Mouse (Mus musculus) neural tube, embryonic 14.5 days (tissue): Measurements from ENCODE around the gene Zfp326. TPM values are rescaled to one million over a fixed set of nuclear protein-coding genes. Genes with fewer than 3 reads are reported as not detected.
"Not testable (repeated sequence)": the region's sequence is repeated elsewhere in the genome, so short reads cannot be mapped to it uniquely, and the experiment has no call there.

ENCODE experiments used
- ATAC-seq: fragments of 200-750 bp; cut with Nextera tagmentation; 2 replicates; pipeline ENCODE4 v1.8.0; 2017; ENCODE audit warnings: low read depth, mild to moderate bottlenecking, moderate TSS enrichment, moderate library complexity
- H3K27ac ChIP-seq: fragments of 300-500 bp; sonication (generic); 2 replicates; pipeline ENCODE4 v1.5.1; 2014; ENCODE audit warnings: low read depth, mild to moderate bottlenecking, control low read depth, low read length, moderate library complexity, mixed read lengths
- H3K27me3 ChIP-seq: fragments of 300-500 bp; sonication (generic); 2 replicates; pipeline ENCODE4 v1.6.1; 2014; ENCODE audit warnings: low read length; ENCODE audit not compliant: control insufficient read depth, insufficient read depth
- H3K36me3 ChIP-seq: fragments of 300-500 bp; sonication (generic); 2 replicates; pipeline ENCODE4 v1.6.1; 2014; ENCODE audit warnings: low read length, mixed read lengths; ENCODE audit not compliant: control insufficient read depth, insufficient read depth
- H3K4me1 ChIP-seq: fragments of 300-500 bp; sonication (generic); 2 replicates; pipeline ENCODE4 v1.6.1; 2014; ENCODE audit warnings: low read length; ENCODE audit not compliant: control insufficient read depth, insufficient read depth
- H3K4me2 ChIP-seq: fragments of 300-500 bp; sonication (generic); 2 replicates; pipeline ENCODE4 v1.6.1; 2014; ENCODE audit warnings: mild to moderate bottlenecking, low read depth, low read length, control low read depth
- H3K4me3 ChIP-seq: fragments of 300-500 bp; sonication (generic); 2 replicates; pipeline ENCODE4 v1.5.1; 2014; ENCODE audit warnings: low read depth, low read length, control low read depth, mixed read lengths
- H3K9ac ChIP-seq: fragments of 300-500 bp; sonication (generic); replicated peaks from 2 replicates; pipeline ENCODE4 v1.6.1; 2014; ENCODE audit warnings: low read depth, mild to moderate bottlenecking, control low read depth, low read length, mixed read lengths
- H3K9me3 ChIP-seq: fragments of 300-500 bp; sonication (generic); 2 replicates; pipeline ENCODE4 v1.6.1; 2016; ENCODE audit warnings: low read length; ENCODE audit not compliant: control insufficient read depth
- WGBS: fragments of 180-500 bp; shearing (Covaris S2); extraction: QIAGEN DNeasy Blood & Tissue Kit; methylation state at CpG from one replicate; pipeline ENCODE4 v1.1.7; 2014; 5-methylcytosine and 5-hydroxymethylcytosine counted together
- polyA plus RNA-seq: library from polyadenylated mRNA; unstranded; fragments of >200 nt; fragmentation: Nextera tagmentation; extraction: Ambion mirVana; gene quantifications from 2 replicates; pipeline ENCODE4 v1.2.1, GENCODE M21; 2014

The Zfp326 gene
- polyA plus RNA-seq, 1 experiment from 2014 or later = 51.7 TPM

DNA sequence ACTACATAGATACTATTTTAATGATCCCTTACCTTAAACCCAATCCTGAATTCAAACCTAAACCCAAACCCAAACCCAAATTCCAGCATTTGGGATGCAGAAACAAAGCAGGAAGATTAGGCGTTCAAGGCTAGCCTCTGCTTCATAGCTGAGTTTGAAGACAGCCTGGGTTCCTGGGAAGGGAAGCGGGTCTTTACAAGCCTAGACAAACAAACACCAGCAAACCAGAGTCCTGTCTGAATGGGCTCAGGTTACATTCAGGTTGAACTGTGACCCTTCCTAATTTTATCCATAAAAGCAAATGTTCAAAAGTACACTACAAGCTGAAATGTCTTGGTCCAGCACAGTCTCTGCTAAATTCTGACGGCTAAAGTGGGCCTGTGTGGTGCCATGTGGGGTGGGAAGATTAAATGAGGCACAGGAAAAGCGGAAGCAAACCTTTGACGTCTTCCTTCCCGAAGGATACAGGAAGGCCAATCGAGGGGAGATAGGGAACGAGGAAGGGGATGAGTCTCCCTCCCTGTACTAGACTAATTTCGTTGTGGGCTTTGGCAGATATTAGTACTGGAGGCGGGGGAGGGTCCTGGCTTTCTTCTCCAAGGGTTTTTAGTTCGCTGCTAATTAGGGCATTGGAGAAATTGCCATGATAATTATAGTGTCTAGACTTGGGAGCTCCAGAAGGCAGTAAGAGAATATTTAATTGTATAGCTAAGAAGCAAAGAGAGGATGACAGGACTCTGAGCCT is 16.5 kb upstream of the Zfp326 start:
- no peak for ATAC-seq
- Histone ChIP-seq H3K4me1 (no peaks in the 10 kb centered on the region), H3K27me3 (no peaks in the 10 kb centered on the region), H3K36me3 (no peaks in the 10 kb centered on the region), H3K9ac (no peak overlapping the region), H3K4me2 (no peak overlapping the region), H3K27ac (no peak overlapping the region), H3K9me3 (no peaks in the 10 kb centered on the region), H3K4me3 (no peak overlapping the region)
- 72% methylated on average over 11 of the region's 11 CpGs for WGBS

DNA sequence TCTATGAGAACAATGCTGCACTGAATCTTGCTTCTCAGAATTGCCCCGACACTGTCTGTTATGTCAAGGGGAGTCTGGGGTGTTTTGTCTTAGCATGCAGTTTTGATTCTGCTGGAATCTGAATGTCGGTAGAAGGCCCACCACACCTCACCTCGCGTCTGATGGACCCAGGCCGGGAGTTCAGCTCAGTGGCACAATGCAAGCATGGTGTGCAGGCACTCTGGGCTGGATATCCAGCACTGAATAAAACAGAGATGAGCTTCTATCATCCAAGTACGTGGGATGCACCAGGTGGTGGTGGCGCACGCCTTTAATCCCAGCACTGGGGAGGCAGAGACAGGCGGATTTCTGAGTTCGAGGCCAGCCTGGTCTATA is 15.9 kb upstream of the Zfp326 start:
- Histone ChIP-seq H3K4me1 (no peaks in the 10 kb centered on the region), H3K4me3 (no peak overlapping the region), H3K9ac (no peak overlapping the region), H3K4me2 (no peak overlapping the region), H3K27ac (no peak overlapping the region), H3K27me3 (no peaks in the 10 kb centered on the region), H3K9me3 (no peaks in the 10 kb centered on the region), H3K36me3 (no peaks in the 10 kb centered on the region)
- no peak for ATAC-seq
- 92% methylated on average over 10 of the region's 10 CpGs for WGBS

DNA sequence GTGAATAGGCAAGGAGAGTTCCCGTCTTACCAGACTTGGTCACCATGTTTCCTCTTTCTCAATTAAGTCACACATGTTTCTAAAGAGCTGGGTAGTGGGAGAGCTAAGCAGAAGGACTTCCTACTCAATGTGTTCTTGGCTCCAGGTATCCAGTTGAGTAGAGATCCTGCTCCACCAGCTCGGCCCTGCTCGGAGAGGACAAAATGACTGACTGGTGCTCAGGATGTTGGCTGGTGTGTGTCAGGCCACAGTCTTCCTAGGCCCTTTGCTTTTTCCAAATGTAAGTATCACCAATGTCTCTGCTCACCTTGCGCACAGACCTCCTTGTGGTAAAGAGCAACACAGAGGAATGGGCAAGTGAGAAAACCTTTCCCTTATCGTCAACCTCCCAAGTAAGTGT is 14.7 kb upstream of the Zfp326 start:
- Histone ChIP-seq H3K27ac (no peak overlapping the region), H3K27me3 (no peaks in the 10 kb centered on the region), H3K4me3 (no peak overlapping the region), H3K9me3 (no peaks in the 10 kb centered on the region), H3K4me1 (no peaks in the 10 kb centered on the region), H3K36me3 (no peaks in the 10 kb centered on the region), H3K4me2 (no peak overlapping the region), H3K9ac (no peak overlapping the region)
- no peak for ATAC-seq
- WGBS = 97% methylated on average over 5 of the region's 5 CpGs

DNA sequence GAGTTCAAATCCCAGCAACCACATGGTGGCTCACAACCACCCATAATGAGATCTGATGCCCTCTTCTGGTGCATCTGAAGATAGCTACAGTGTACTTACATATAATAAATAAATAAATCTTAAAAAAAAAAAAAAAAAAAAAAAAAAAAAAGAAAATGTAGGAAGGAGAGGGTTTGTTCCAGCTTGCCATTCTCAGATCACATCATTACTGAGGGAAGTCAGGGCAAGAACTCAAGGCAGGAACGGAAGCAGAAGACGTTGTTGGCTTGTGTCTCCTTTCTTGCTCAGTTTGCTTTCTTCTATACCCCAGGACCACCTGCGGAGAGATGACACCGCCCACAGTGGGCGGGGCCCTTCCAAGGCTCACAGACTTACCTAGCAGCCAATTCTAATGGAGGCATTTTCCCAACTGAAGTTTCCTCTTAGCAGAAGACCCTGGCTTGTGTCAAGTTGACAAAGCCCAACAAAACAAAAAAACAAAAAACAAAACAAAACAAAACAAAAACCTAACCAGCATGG is 11.2 kb upstream of the Zfp326 start:
- H3K27me3 ChIP-seq, H3K4me2 ChIP-seq, H3K27ac ChIP-seq, H3K4me3 ChIP-seq, H3K4me1 ChIP-seq, ATAC-seq, H3K9me3 ChIP-seq, H3K9ac ChIP-seq, H3K36me3 ChIP-seq: not testable (repeated sequence)
- WGBS = 60% methylated on average over 5 of the region's 5 CpGs

DNA sequence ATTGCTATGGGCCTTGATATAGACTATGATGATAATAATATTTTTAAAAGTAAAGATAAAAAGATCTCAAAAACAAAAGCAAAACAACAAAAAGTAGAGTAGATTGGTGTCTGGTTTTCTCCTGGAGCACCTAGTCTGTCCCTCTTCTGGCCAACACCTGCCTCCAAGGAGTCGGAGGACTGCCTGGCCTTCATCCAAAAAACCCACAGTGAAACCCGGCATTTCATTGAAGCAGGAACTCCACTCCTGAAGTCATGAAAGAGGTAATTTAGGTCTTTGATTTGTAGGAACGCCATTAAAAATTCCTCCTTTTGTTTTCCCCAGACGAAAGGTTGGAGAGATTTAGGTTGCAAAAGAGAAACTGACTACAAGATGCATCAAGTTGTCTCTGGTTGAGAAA is 8.9 kb upstream of the Zfp326 start:
- WGBS = 7% methylated on average over 4 of the region's 4 CpGs
- H3K4me1 ChIP-seq = peaks cover 8% of the 10 kb centered on the region; the same call in 1 of the 2 replicates
- H3K36me3 ChIP-seq = no peaks in the 10 kb centered on the region
- H3K4me2 ChIP-seq = no peak overlapping the region; the same call in 1 of the 2 replicates
- H3K9me3 ChIP-seq = no peaks in the 10 kb centered on the region
- H3K4me3 ChIP-seq = no peak overlapping the region
- ATAC-seq = no peak
- H3K9ac ChIP-seq = no peak overlapping the region
- no peaks in the 10 kb centered on the region for H3K27me3 ChIP-seq
- H3K27ac ChIP-seq = no peak overlapping the region

DNA sequence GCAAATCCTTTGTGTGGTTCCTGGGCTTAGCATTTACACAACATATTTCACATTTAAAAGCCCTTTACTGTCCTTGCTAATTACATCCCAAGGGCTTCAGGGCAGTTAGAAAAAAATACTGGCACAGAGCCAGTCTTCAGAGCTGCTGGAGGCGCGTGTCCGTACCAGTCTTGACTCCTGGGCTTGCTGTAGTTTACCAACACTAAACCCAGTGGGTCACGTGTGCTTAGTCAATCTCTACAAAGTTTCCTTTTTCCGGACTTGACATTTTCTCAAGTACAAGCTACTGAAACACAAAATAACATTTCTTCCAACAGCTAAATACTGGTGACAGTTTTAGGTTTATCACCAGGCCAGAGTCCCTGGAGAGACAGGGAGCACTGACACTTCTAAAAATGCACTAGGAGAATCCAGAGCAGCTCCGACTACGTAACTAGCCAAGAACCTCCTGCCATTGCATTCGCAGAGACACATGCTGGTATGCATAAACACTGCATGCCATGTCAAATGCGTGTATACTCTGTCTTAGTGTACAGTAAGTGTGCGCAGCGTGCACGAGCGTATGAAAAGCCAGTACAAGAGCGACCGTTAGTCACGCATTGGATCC is 8.4 kb upstream of the Zfp326 start:
- peak; percentile 80 for ATAC-seq
- H3K4me2 ChIP-seq = no peak overlapping the region; the same call in 1 of the 2 replicates
- H3K4me3 ChIP-seq = no peak overlapping the region
- 48% methylated on average over 16 of the region's 16 CpGs for WGBS
- H3K9ac ChIP-seq = no peak overlapping the region
- no peaks in the 10 kb centered on the region for H3K36me3 ChIP-seq
- no peaks in the 10 kb centered on the region for H3K27me3 ChIP-seq
- H3K4me1 ChIP-seq = peaks cover 8% of the 10 kb centered on the region; the same call in 1 of the 2 replicates
- H3K9me3 ChIP-seq = no peaks in the 10 kb centered on the region
- no peak overlapping the region for H3K27ac ChIP-seq

DNA sequence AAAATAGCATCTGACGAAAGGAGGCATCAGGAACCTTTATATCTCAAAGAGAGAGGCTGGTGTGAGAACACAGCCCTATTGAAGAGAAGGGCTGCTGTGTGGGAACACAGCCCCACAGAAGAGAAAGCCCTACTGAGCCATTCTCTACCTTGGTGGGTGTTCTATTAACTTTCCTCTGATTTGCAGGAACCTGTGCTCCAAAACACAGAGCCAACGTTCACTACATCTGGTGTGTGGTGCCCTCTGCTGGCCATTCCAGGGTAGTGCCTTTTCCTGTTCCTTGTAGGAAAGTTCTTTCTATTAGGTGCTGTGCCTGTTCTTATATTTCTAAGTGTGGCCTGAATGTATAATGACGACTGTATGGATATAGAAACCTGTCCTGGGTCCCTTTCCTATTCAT is 7.8 kb upstream of the Zfp326 start:
- H3K4me3 ChIP-seq = no peak overlapping the region
- H3K9me3 ChIP-seq = no peaks in the 10 kb centered on the region
- peak; percentile 75 for ATAC-seq
- no peaks in the 10 kb centered on the region for H3K27me3 ChIP-seq
- H3K36me3 ChIP-seq = no peaks in the 10 kb centered on the region
- H3K4me2 ChIP-seq = no peak overlapping the region; the same call in 1 of the 2 replicates
- H3K27ac ChIP-seq = no peak overlapping the region
- no peak overlapping the region for H3K9ac ChIP-seq
- 25% methylated on average over 3 of the region's 3 CpGs for WGBS
- peaks cover 8% of the 10 kb centered on the region; the same call in 1 of the 2 replicates for H3K4me1 ChIP-seq

DNA sequence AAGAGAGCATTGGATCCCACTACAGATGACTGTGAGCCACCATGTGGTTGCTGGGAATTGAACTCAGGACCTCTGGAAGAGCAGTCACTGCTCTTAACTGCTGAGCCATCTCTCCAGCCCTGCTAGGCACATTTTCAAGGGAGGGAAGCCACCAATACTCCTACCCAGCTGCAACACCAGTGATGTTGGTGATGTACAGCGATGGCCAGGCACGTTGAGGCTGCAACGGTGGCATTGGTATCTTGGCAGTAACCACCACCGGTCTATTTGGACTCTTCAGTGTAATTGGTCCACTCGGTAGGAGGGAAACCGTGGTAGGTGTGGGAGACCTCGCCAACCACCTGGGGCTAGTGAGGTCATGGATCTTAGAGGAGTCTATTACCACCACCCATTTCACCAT is 6.6 kb upstream of the Zfp326 start:
- no peak overlapping the region for H3K9ac ChIP-seq
- no peak overlapping the region for H3K27ac ChIP-seq
- H3K9me3 ChIP-seq = no peaks in the 10 kb centered on the region
- no peak overlapping the region for H3K4me2 ChIP-seq
- no peak overlapping the region for H3K4me3 ChIP-seq
- WGBS = 82% methylated on average over 7 of the region's 7 CpGs
- H3K36me3 ChIP-seq = no peaks in the 10 kb centered on the region
- no peaks in the 10 kb centered on the region for H3K27me3 ChIP-seq
- no peak for ATAC-seq
- H3K4me1 ChIP-seq = peaks cover 8% of the 10 kb centered on the region; the same call in 1 of the 2 replicates

DNA sequence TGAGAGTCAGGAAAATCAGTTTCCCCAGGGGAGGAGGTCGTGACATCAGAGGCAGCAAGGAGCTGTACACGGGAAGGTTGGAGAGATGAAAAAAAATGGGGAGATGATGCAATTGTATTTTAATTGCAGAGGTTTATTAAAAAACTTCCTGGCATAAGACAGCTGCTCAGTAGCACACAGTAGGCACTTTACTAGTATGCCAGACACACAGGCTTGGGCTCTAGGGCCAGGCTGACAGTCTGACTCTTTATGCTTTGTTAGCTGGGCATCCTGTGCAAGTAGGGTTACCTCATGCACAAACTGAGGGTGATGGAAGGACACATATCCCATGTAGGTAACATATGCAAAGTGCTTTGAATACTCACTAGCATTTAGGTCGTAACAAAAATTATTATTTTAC is 5.2 kb upstream of the Zfp326 start:
- H3K4me3 ChIP-seq = no peak overlapping the region
- no peak for ATAC-seq
- 73% methylated on average over 3 of the region's 3 CpGs for WGBS
- no peak overlapping the region for H3K9ac ChIP-seq
- H3K36me3 ChIP-seq = no peaks in the 10 kb centered on the region
- no peak overlapping the region for H3K27ac ChIP-seq
- no peak overlapping the region for H3K4me2 ChIP-seq
- H3K27me3 ChIP-seq = no peaks in the 10 kb centered on the region
- H3K4me1 ChIP-seq = peaks cover 8% of the 10 kb centered on the region; the same call in 1 of the 2 replicates
- H3K9me3 ChIP-seq = no peaks in the 10 kb centered on the region
